Mouse (Mus musculus): Measurements from ENCODE around the gene Tsen54.
A peak's percentile ranks its signal among the peaks of the same experiment; 100 is the strongest.

The Tsen54 gene

GRCm38 (mm10) chr11:115803072-115803709 is 11.3 kb upstream of the Tsen54 start:
- no peak for DNase-seq (ENCODE audit: low spot score in 2 of 2)

- DNase-seq (ENCODE audit: low spot score in 2 of 2) = no peak
Measured at GRCm38 (mm10) chr11:115805005-115805404, 9.5 kb upstream of the Tsen54 start.

GRCm38 (mm10) chr11:115806154-115806553 is 8.4 kb upstream of the Tsen54 start:
- no peak for DNase-seq (ENCODE audit: low spot score in 2 of 2)

- DNase-seq (ENCODE audit: low spot score in 2 of 2) = no peak
Measured at GRCm38 (mm10) chr11:115807306-115807705, 7.2 kb upstream of the Tsen54 start.

- DNase-seq (ENCODE audit: low spot score in 2 of 2) = no peak
Measured at GRCm38 (mm10) chr11:115807971-115808370, 6.6 kb upstream of the Tsen54 start.

GRCm38 (mm10) chr11:115808696-115809310 is 5.7 kb upstream of the Tsen54 start:
- peak in 1 of 2 experiments; percentile 57 for DNase-seq (ENCODE audit: low spot score in 2 of 2)

- DNase-seq (ENCODE audit: low spot score in 2 of 2) = no peak
Measured at GRCm38 (mm10) chr11:115809311-115809781, 5.2 kb upstream of the Tsen54 start.

- DNase-seq (ENCODE audit: low spot score in 2 of 2) = peak in 1 of 2 experiments; percentile 64
Measured at GRCm38 (mm10) chr11:115810377-115810776, 4.1 kb upstream of the Tsen54 start.

GRCm38 (mm10) chr11:115811381-115812093 is 3.0 kb upstream of the Tsen54 start:
- no peak for DNase-seq (ENCODE audit: low spot score in 2 of 2)

GRCm38 (mm10) chr11:115812095-115812494 is 2.4 kb upstream of the Tsen54 start:
- no peak for DNase-seq (ENCODE audit: low spot score in 2 of 2)

GRCm38 (mm10) chr11:115812533-115813420 is 1.7 kb upstream of the Tsen54 start:
- DNase-seq (ENCODE audit: low spot score in 2 of 2) = peak in 1 of 2 experiments; percentile 54

GRCm38 (mm10) chr11:115813507-115814296 is 822 bp upstream of the Tsen54 start, which contains the start of gene Caskin2:
Gene Caskin2 (minus strand): TSS chr11:115813639.
- DNase-seq (ENCODE audit: low spot score in 2 of 2) = peak; percentile 95 to 97

- no peak for DNase-seq (ENCODE audit: low spot score in 2 of 2)
Measured at GRCm38 (mm10) chr11:115817331-115817730, 2.8 kb downstream of the Tsen54 start.

GRCm38 (mm10) chr11:115819915-115820623 is 5.5 kb downstream of the Tsen54 start:
- DNase-seq (ENCODE audit: low spot score in 2 of 2) = no peak

- no peak for DNase-seq (ENCODE audit: low spot score in 2 of 2)
Measured at GRCm38 (mm10) chr11:115821001-115821400, 6.5 kb downstream of the Tsen54 start.

GRCm38 (mm10) chr11:115823774-115824740 is 9.5 kb downstream of the Tsen54 start, which contains the start of gene Llgl2:
Gene Llgl2 (plus strand): TSS chr11:115824049.
- DNase-seq (ENCODE audit: low spot score in 2 of 2) = peak; percentile 84 to 86

GRCm38 (mm10) chr11:115824813-115825212 is 10.3 kb downstream of the Tsen54 start:
- DNase-seq (ENCODE audit: low spot score in 2 of 2) = no peak

- DNase-seq (ENCODE audit: low spot score in 2 of 2) = no peak
Measured at GRCm38 (mm10) chr11:115826487-115826886, 12.0 kb downstream of the Tsen54 start.

GRCm38 (mm10) chr11:115827624-115828023 is 13.1 kb downstream of the Tsen54 start:
- no peak for DNase-seq (ENCODE audit: low spot score in 2 of 2)
